Mouse (Mus musculus) forebrain, embryonic 12.5 days (tissue): ENCODE measurements at regions not wholly inside any gene's neighbourhood (a gene's known extent, or its start where the extent isn't known, plus 50 kb on each side); places are given as distances from the start of the nearest gene placed in this dataset.

Experiments
- ATAC-seq: fragments of 200-750 bp; cut with Nextera tagmentation; 2 replicates; pipeline ENCODE4 v1.8.0; 2017; ENCODE audit warnings: moderate TSS enrichment; ENCODE audit not compliant: low FRiP score
- H3K27ac ChIP-seq: fragments of 300-500 bp; sonication (generic); 2 replicates; pipeline ENCODE4 v1.5.1; 2016; ENCODE audit warnings: mild to moderate bottlenecking
- H3K27me3 ChIP-seq: fragments of 300-500 bp; sonication (generic); 2 replicates; pipeline ENCODE4 v1.6.1; 2016; ENCODE audit warnings: mild to moderate bottlenecking
- H3K36me3 ChIP-seq: fragments of 300-500 bp; sonication (generic); replicated peaks from 2 replicates; pipeline ENCODE4 v1.6.1; 2016; ENCODE audit warnings: mild to moderate bottlenecking
- H3K4me1 ChIP-seq: fragments of 300-500 bp; sonication (generic); 2 replicates; pipeline ENCODE4 v1.6.1; 2016
- H3K4me2 ChIP-seq: fragments of 300-500 bp; sonication (generic); 2 replicates; pipeline ENCODE4 v1.6.1; 2016; ENCODE audit warnings: mild to moderate bottlenecking, moderate library complexity
- H3K4me3 ChIP-seq: fragments of 300-500 bp; sonication (generic); replicated peaks from 2 replicates; pipeline ENCODE4 v1.5.1; 2016; ENCODE audit warnings: mild to moderate bottlenecking
- H3K9ac ChIP-seq: fragments of 300-500 bp; sonication (generic); 2 replicates; pipeline ENCODE4 v1.6.1; 2016; ENCODE audit warnings: mild to moderate bottlenecking
- H3K9me3 ChIP-seq: fragments of 300-500 bp; sonication (generic); 2 replicates; pipeline ENCODE4 v1.6.1; 2016
- WGBS: fragments of 180-500 bp; shearing (Covaris S2); methylation state at CpG from one replicate; pipeline ENCODE4 v1.1.7; 2016; 5-methylcytosine and 5-hydroxymethylcytosine counted together

DNA sequence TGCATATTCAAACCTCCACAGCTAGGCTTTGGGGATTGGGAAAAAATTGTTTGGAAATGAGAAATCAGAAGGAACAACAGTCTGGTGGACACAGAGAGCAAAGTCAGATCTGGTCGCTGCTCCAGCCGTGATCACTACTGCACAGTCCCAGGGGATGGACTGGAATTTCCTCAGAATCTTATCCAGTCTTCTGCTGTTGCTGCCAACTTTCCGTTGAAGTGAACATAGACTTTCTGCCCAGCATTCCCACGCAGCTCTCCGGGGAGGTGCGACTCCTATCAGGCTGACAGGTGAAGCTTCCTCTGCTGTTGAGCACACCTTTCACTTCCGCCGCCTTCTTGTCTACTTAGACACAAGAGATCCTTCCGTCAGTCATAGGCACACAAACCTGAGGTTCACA is 234.7 kb upstream of the Hes1 start:
- Histone ChIP-seq H3K4me3 (no peak overlapping the region), H3K27ac (no peak overlapping the region), H3K27me3 (no peaks in the 10 kb centered on the region), H3K36me3 (no peaks in the 10 kb centered on the region), H3K4me2 (no peak overlapping the region), H3K4me1 (peaks cover 9% of the 10 kb centered on the region; the same call in 1 of the 2 replicates), H3K9ac (no peak overlapping the region), H3K9me3 (peaks cover 6% of the 10 kb centered on the region)
- no peak for ATAC-seq
- WGBS, result 93% methylated on average over 9 of the region's 9 CpGs

DNA sequence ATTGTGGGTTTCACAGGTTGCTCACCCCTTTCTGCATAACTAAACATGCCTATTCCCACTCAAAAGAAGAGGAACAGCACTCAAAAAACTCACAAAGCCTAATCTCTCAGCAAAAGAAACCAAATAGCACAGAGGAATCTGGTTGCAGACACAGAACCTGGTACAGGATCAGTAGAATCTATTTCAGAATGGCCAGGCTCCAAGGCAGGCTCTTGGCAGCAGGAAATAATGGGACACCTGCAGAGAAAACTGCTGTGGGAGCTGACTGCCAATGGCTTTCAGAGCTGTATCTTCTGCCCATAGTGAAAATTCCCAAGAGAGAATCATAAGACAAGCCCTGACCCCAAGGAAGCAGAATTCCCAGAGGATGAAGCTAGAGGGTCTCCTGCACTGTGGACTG is 234.1 kb upstream of the Hes1 start:
- Histone ChIP-seq H3K9me3 (peaks cover 6% of the 10 kb centered on the region), H3K4me2 (no peak overlapping the region)

DNA sequence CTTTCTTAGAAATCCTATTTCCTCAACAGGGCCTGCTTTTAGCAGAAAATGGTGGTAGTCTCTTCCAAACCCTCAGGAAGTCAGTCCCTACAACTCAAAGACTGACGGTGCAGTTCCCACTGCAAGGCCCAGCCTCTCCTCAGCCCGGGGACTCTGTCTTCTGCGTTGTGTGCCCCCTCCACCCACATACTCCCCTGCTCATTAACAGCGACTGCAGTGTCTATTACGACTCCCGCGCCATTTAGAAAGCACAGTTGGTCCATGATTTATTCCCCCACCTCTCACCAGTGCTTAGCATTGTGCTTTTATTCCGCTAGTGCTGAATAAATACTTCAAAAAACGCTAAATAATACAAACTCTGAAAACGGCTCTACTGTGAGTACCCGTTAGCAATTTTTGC is 230.9 kb upstream of the Hes1 start:
- WGBS, result 34% methylated on average over 11 of the region's 11 CpGs
- H3K36me3 ChIP-seq, result no peaks in the 10 kb centered on the region
- H3K4me3 ChIP-seq, result no peak overlapping the region
- ATAC-seq, result no peak
- no peak overlapping the region for H3K27ac ChIP-seq
- no peak overlapping the region for H3K4me2 ChIP-seq
- H3K4me1 ChIP-seq, result peaks cover 23% of the 10 kb centered on the region
- H3K9ac ChIP-seq, result no peak overlapping the region
- H3K9me3 ChIP-seq, result no peaks in the 10 kb centered on the region
- H3K27me3 ChIP-seq, result 0 out of 2 replicates have a peak, but pooled peaks cover 9% of the 10 kb centered on the region

More for the DNA sequence above, 234.1 kb upstream of the Hes1 start:
- no peak overlapping the region for H3K9ac ChIP-seq
- H3K4me1 ChIP-seq, result peaks cover 13% of the 10 kb centered on the region; the same call in 1 of the 2 replicates
- H3K4me3 ChIP-seq, result no peak overlapping the region
- no peaks in the 10 kb centered on the region for H3K36me3 ChIP-seq
- 0 out of 2 replicates have a peak, but pooled peaks cover under 1% of the 10 kb centered on the region for H3K27me3 ChIP-seq
- ATAC-seq, result no peak
- no peak overlapping the region for H3K27ac ChIP-seq

DNA sequence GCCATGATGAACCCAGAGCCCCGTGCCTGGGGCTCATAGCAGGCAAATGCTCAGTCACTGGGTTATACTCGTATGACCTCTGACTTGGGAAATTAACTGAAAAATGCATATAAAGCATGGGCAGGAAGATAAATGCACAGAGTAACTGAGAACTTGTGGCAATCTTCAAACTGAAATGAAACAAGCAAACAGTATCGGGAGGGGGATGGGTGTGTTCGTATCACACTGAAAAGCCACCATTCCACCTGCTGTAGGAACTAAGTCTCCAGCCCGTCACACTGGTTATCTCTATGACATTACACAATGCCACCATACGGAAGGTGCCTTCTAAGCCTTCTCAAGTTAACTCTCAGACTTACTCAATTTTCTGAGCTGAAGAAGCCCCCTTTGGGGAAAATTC is 230.3 kb upstream of the Hes1 start:
- Histone ChIP-seq H3K27ac (no peak overlapping the region), H3K27me3 (0 out of 2 replicates have a peak, but pooled peaks cover 9% of the 10 kb centered on the region), H3K9ac (no peak overlapping the region), H3K4me1 (peaks cover 26% of the 10 kb centered on the region), H3K4me2 (no peak overlapping the region), H3K36me3 (no peaks in the 10 kb centered on the region), H3K4me3 (no peak overlapping the region), H3K9me3 (no peaks in the 10 kb centered on the region)
- WGBS, result 52% methylated on average over 6 of the region's 6 CpGs
- ATAC-seq, result no peak

DNA sequence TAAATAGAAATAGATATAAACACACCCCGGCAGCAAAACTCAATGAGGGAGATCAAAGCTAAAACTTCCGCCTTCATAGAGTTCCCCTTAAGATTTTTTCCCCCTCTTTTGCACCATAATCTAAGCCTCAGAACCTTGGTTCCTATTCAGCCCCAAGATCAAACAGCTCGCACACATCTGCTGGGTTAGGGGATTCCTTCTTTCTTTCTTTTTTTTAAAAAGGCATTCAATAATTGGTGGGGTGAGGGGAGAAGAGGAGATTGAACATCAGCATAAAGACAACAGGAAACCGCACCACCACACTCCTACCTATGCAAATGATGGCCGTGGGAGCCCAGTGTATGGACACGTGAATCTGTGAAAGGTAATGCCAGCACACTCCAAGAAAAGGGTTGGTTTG is 229.5 kb upstream of the Hes1 start:
- Histone ChIP-seq H3K36me3 (no peaks in the 10 kb centered on the region), H3K4me2 (no peak overlapping the region), H3K4me1 (peaks cover 34% of the 10 kb centered on the region), H3K27me3 (peaks cover 11% of the 10 kb centered on the region), H3K27ac (no peak overlapping the region), H3K9ac (no peak overlapping the region), H3K9me3 (no peaks in the 10 kb centered on the region), H3K4me3 (no peak overlapping the region)
- no peak for ATAC-seq
- WGBS, result 18% methylated on average over 6 of the region's 6 CpGs

DNA sequence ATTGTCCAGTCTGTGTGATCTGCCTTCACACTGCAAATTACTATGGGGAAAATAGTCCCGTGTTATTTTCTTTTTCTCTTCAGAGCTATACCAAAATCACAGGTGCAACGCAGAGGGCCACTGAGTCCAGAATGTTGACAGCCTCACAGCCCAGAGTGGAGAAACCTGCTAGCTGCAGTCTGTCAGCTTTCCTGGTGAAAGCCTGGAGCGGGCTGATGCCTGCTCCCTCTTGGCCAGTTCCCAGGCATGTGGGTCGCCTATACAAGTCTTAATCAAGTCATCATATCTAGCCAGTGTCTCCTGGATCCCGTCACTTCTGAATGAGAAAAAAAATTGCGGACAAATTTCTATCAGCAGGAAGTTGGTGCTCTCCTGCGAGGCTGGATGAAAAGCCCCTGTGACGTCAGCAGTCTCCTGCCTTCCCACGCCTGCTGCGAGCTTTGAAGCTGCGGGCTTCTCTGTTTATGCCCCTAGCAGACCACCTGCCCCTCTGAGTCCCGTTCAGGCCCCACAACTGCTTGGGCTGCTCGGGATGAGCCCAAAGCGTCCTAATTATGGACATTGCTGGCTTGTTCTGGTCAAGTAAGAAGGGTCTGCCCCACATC is 227.1 kb upstream of the Hes1 start:
- H3K27me3 ChIP-seq, result peaks cover 27% of the 10 kb centered on the region
- no peak overlapping the region; the same call in 1 of the 2 replicates for H3K27ac ChIP-seq

DNA sequence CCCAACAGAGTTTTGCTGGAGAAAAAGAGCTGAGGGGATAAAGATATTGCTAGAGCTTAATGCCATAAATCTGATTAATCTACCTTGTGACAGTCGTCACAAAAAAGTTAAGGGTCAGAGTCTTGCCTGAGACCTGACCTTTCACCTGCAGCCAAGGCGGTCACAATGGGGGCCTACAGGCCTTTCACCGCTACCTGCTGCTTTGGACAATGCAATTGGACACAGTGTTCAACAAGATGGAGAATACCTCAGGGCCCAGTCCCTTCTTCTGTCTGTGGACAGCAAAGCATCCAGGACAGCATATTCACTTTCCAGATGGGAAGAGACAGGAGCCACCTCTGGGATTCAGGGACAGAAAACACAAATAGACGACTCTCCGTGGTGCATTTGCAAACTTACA is 226.3 kb upstream of the Hes1 start:
- 39% methylated on average over 5 of the region's 5 CpGs for WGBS
- no peak overlapping the region for H3K4me3 ChIP-seq
- no peaks in the 10 kb centered on the region for H3K9me3 ChIP-seq
- no peak for ATAC-seq
- peaks cover 30% of the 10 kb centered on the region for H3K27me3 ChIP-seq
- H3K4me2 ChIP-seq, result peak overlapping the region; percentile 58; the same call in 1 of the 2 replicates
- H3K4me1 ChIP-seq, result peaks cover 30% of the 10 kb centered on the region
- no peak overlapping the region for H3K9ac ChIP-seq
- H3K36me3 ChIP-seq, result no peaks in the 10 kb centered on the region
- no peak overlapping the region for H3K27ac ChIP-seq

More for the DNA sequence above, 227.1 kb upstream of the Hes1 start:
- 5% methylated on average over 14 of the region's 14 CpGs for WGBS
- Histone ChIP-seq H3K36me3 (no peaks in the 10 kb centered on the region), H3K4me1 (peaks cover 30% of the 10 kb centered on the region), H3K9me3 (no peaks in the 10 kb centered on the region), H3K9ac (peak overlapping the region; percentile 33; the same call in 1 of the 2 replicates), H3K4me2 (peak overlapping the region; percentile 58), H3K4me3 (peak overlapping the region; percentile 23)
- ATAC-seq, result peak; percentile 67

DNA sequence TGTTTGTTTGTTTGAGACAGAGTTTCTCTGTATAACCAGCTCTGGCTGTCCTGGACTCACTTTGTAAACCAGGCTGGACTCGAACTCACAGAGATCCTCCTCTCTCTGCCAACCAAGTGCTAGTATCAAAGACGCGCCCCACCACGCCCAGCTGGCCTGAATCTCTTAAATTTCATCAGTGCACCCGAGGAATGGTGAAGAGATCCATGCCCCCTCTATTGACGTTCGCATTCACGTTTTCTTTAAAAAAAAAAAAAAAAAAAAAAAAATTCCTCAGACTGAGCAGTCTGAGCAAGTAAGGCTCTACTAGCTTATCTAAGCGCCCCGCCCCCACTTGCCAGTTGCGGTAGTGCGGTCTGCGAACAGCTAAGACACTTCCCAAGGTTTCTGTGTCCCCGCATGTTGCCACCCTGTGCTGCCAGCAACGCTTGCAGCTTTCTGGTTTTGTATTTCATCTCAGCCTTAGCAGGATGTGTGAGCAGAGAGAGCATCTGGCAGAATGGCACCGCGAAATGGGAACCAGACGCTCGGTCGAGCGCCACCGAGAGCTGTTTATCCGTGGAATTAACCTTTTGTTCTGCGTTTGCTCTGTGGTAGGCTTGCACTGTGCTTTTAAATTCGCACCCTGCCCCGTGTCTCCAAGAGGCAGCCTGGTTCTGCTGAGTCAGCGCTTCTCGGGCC is 225.1 kb upstream of the Hes1 start:
- peak overlapping the region; percentile 29 for H3K4me3 ChIP-seq
- H3K4me1 ChIP-seq, result peaks cover 27% of the 10 kb centered on the region
- peaks cover 36% of the 10 kb centered on the region for H3K27me3 ChIP-seq
- no peaks in the 10 kb centered on the region for H3K36me3 ChIP-seq
- WGBS, result 8% methylated on average over 28 of the region's 28 CpGs
- peak; percentile 53; the same call in 1 of the 2 replicates for ATAC-seq
- H3K27ac ChIP-seq, result peak overlapping the region; percentile 53
- no peaks in the 10 kb centered on the region for H3K9me3 ChIP-seq
- H3K4me2 ChIP-seq, result peak overlapping the region; percentile 54
- peak overlapping the region; percentile 44; the same call in 1 of the 2 replicates for H3K9ac ChIP-seq

DNA sequence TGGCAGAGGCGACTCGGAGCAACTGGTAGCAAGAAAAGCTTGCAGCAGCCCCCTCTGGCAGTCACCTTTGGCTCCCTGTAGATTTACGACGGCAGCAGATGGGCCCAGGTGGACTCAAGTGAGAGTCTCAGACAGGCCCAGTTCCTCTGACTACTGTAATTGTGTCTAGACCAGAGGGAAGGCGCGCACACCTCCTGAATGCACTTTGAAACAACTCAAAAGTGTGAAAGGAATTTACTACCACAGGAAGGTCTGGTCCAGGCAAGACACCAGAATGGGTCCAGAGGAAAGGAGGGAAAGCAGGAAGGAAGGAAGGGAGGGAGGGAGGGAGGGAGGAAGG is 224.6 kb upstream of the Hes1 start:
- ATAC-seq, result no peak
- Histone ChIP-seq H3K27ac (peak overlapping the region; percentile 53), H3K36me3 (no peaks in the 10 kb centered on the region), H3K4me2 (peak overlapping the region; percentile 54), H3K27me3 (peaks cover 41% of the 10 kb centered on the region), H3K4me3 (peak overlapping the region; percentile 29; the same call in 1 of the 2 replicates), H3K9me3 (no peaks in the 10 kb centered on the region), H3K9ac (no peak overlapping the region), H3K4me1 (peaks cover 25% of the 10 kb centered on the region)
- 24% methylated on average over 6 of the region's 6 CpGs for WGBS

DNA sequence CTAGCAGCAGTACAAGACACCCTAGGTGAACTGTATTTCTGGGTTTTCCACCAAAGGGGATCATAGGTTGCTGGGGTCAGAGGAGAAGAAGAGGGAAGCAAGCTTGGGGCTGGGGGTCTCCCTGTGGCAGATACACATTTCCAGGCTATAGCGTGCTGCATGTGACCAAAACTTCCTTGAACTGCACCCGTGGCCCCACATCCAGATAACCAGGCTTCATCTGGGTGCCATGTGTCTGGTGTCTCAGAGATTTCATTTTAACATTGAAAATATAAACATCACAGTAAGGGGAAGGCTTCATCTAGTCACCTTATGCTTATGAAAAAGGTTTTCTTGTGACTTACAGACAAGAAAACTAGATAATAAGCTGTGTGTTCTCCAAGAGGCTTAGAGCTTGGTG is 223.8 kb upstream of the Hes1 start:
- Histone ChIP-seq H3K27ac (no peak overlapping the region), H3K9ac (no peak overlapping the region), H3K27me3 (peaks cover 43% of the 10 kb centered on the region), H3K4me2 (no peak overlapping the region), H3K4me3 (no peak overlapping the region), H3K9me3 (no peaks in the 10 kb centered on the region), H3K4me1 (peaks cover 31% of the 10 kb centered on the region), H3K36me3 (no peaks in the 10 kb centered on the region)
- ATAC-seq, result no peak
- WGBS, result 89% methylated on average over 2 of the region's 2 CpGs

DNA sequence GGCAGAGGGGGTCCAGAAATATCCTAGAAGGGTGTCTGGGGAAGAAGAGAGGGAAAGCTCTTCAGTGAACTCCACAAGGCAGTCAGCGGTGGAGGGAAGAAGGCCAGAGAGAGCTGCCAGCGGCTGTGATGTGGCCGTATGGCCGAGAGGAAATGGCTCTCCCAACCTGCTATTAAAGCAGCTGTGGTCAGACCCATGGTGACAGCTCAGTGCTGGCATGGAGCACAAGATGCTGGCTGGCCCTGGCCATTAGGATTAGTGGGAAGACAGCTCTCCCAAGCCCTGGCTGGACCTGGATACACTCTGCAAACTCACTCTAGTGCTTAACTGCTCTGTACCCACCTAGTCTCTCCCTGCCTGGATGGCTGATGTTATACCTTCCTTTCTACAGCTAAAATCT is 223.1 kb upstream of the Hes1 start:
- H3K4me1 ChIP-seq, result peaks cover 34% of the 10 kb centered on the region
- H3K9ac ChIP-seq, result no peak overlapping the region
- H3K9me3 ChIP-seq, result no peaks in the 10 kb centered on the region
- WGBS, result 72% methylated on average over 4 of the region's 4 CpGs
- no peaks in the 10 kb centered on the region for H3K36me3 ChIP-seq
- no peak overlapping the region for H3K4me2 ChIP-seq
- no peak overlapping the region for H3K4me3 ChIP-seq
- no peak overlapping the region for H3K27ac ChIP-seq
- ATAC-seq, result no peak
- H3K27me3 ChIP-seq, result peaks cover 40% of the 10 kb centered on the region

DNA sequence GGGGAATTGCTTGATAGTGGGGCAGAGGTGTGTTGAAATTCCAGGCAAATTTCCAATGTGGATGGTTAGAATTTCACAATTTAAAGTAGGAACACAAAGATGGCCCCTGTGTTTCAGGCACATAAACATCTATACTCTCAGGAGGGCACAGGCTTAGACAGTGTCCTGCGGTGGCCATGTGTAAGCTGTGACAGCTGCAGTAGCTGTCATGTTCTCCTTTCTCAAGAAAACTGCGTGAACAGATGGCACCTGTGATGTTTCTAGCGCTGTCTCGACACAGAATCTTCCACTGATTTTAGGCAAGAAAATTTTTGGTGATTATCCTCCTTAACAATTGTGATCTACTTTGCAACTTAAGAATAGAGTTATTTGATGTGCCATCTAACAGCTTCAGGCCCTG is 222.1 kb upstream of the Hes1 start:
- Histone ChIP-seq H3K27ac (no peak overlapping the region), H3K9ac (no peak overlapping the region), H3K4me3 (no peak overlapping the region), H3K27me3 (peaks cover 43% of the 10 kb centered on the region), H3K4me1 (peaks cover 29% of the 10 kb centered on the region), H3K4me2 (no peak overlapping the region), H3K36me3 (no peaks in the 10 kb centered on the region), H3K9me3 (no peaks in the 10 kb centered on the region)
- 88% methylated on average over 4 of the region's 4 CpGs for WGBS
- no peak for ATAC-seq

DNA sequence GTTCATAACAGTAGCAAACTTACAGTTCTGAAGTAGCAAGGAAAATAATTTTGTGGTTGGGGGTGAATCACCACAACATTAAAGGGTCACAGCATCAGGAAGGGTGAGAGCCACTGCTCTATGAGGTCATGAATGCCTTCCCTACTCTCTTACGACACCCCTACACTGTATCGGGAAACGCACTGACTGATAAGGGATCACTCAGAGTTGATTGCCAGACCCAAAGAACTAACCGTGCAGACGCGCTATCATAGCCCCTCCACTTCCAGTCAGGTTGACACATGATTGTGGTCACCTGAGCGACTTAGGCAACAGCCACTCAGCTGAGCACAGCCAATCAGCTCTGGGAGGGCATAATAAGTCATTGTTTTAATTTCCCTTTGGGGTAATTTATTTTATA is 220.7 kb upstream of the Hes1 start:
- whole genome bisulfite sequencing, result 91% methylated on average over 7 of the region's 7 CpGs
- peaks cover 23% of the 10 kb centered on the region for H3K4me1 ChIP-seq
- H3K27ac ChIP-seq, result no peak overlapping the region
- ATAC-seq, result no peak
- no peak overlapping the region for H3K4me2 ChIP-seq
- H3K9me3 ChIP-seq, result no peaks in the 10 kb centered on the region
- no peak overlapping the region for H3K9ac ChIP-seq
- no peak overlapping the region for H3K4me3 ChIP-seq
- H3K36me3 ChIP-seq, result no peaks in the 10 kb centered on the region
- H3K27me3 ChIP-seq, result peaks cover 48% of the 10 kb centered on the region
